Mouse (Mus musculus) hindbrain, embryonic 16.5 days (tissue): ENCODE results near the gene Tmprss4. TPM values are rescaled to one million over a fixed set of nuclear protein-coding genes. Genes with fewer than 3 reads are reported as not detected.

Experiments
- ATAC-seq: fragments of 200-750 bp; cut with Nextera tagmentation; 2 replicates; pipeline ENCODE4 v1.8.0; 2017; ENCODE audit warnings: moderate TSS enrichment, moderate library complexity
- H3K27ac ChIP-seq: fragments of 300-500 bp; sonication (generic); 2 replicates; pipeline ENCODE4 v1.5.1; 2014; ENCODE audit warnings: low read depth, mild to moderate bottlenecking, control low read depth, low read length, moderate library complexity
- H3K27me3 ChIP-seq: fragments of 300-500 bp; sonication (generic); replicated peaks from 2 replicates; pipeline ENCODE4 v1.6.1; 2014; ENCODE audit warnings: low read length; ENCODE audit not compliant: control insufficient read depth, insufficient read depth
- H3K36me3 ChIP-seq: fragments of 300-500 bp; sonication (generic); 2 replicates; pipeline ENCODE4 v1.6.1; 2014; ENCODE audit warnings: mild to moderate bottlenecking, low read length, moderate library complexity, mixed read lengths; ENCODE audit not compliant: control insufficient read depth, insufficient read depth
- H3K4me1 ChIP-seq: fragments of 300-500 bp; sonication (generic); 2 replicates; pipeline ENCODE4 v1.6.1; 2014; ENCODE audit warnings: low read depth, low read length; ENCODE audit not compliant: control insufficient read depth, insufficient read depth
- H3K4me2 ChIP-seq: fragments of 300-500 bp; sonication (generic); 2 replicates; pipeline ENCODE4 v1.6.1; 2014; ENCODE audit warnings: mild to moderate bottlenecking, low read length, control low read depth, moderate library complexity
- H3K4me3 ChIP-seq: fragments of 300-500 bp; sonication (generic); 2 replicates; pipeline ENCODE4 v1.5.1; 2014; ENCODE audit warnings: mild to moderate bottlenecking, low read length, control low read depth, moderate library complexity
- H3K9ac ChIP-seq: fragments of 300-500 bp; sonication (generic); 2 replicates; pipeline ENCODE4 v1.6.1; 2014; ENCODE audit warnings: low read depth, mild to moderate bottlenecking, control low read depth, low read length, moderate library complexity
- H3K9me3 ChIP-seq: fragments of 300-500 bp; sonication (generic); 2 replicates; pipeline ENCODE4 v1.6.1; 2014; ENCODE audit warnings: mild to moderate bottlenecking, low read length, moderate library complexity; ENCODE audit not compliant: control insufficient read depth
- WGBS: fragments of 180-500 bp; shearing (Covaris S2); extraction: QIAGEN DNeasy Blood & Tissue Kit; methylation state at CpG from one replicate; pipeline ENCODE4 v1.1.7; 2014; 5-methylcytosine and 5-hydroxymethylcytosine counted together
- polyA plus RNA-seq: library from polyadenylated mRNA; unstranded; fragments of >200 nt; fragmentation: Nextera tagmentation; extraction: Ambion mirVana; gene quantifications from 2 replicates; pipeline ENCODE4 v1.2.1, GENCODE M21; 2015

Gene Tmprss4
- polyA plus RNA-seq, 1 experiment from 2014 or later, result not detected

GRCm38 (mm10) chr9:45205143-45205542 lies 1.3 kb upstream of the Tmprss4 start:
- no peak for ATAC-seq
- WGBS, result 84% methylated on average over 5 of the region's 5 CpGs
- H3K36me3 ChIP-seq, result no peaks in the 10 kb centered on the region
- H3K27ac ChIP-seq, result no peak overlapping the region
- H3K4me3 ChIP-seq, result no peak overlapping the region
- H3K4me2 ChIP-seq, result no peak overlapping the region
- no peaks in the 10 kb centered on the region for H3K9me3 ChIP-seq
- no peak overlapping the region for H3K9ac ChIP-seq
- no peaks in the 10 kb centered on the region for H3K4me1 ChIP-seq
- H3K27me3 ChIP-seq, result no peaks in the 10 kb centered on the region

- H3K4me1 ChIP-seq, result no peaks in the 10 kb centered on the region
These were observed 1.7 kb downstream of the Tmprss4 start for GRCm38 (mm10) chr9:45202021-45202798.

GRCm38 (mm10) chr9:45201319-45201947 lies 2.5 kb downstream of the Tmprss4 start:
- Histone ChIP-seq H3K27me3 (no peaks in the 10 kb centered on the region), H3K36me3 (no peaks in the 10 kb centered on the region), H3K9me3 (no peaks in the 10 kb centered on the region), H3K4me2 (no peak overlapping the region), H3K4me1 (no peaks in the 10 kb centered on the region), H3K27ac (no peak overlapping the region), H3K9ac (no peak overlapping the region), H3K4me3 (no peak overlapping the region)
- no peak for ATAC-seq
- WGBS, result 83% methylated on average over 5 of the region's 5 CpGs

More at GRCm38 (mm10) chr9:45202021-45202798, 1.7 kb downstream of the Tmprss4 start:
- no peak for ATAC-seq
- H3K27ac ChIP-seq, result no peak overlapping the region
- no peak overlapping the region for H3K9ac ChIP-seq
- no peak overlapping the region for H3K4me2 ChIP-seq
- H3K36me3 ChIP-seq, result no peaks in the 10 kb centered on the region
- H3K4me3 ChIP-seq, result no peak overlapping the region
- H3K9me3 ChIP-seq, result no peaks in the 10 kb centered on the region
- no peaks in the 10 kb centered on the region for H3K27me3 ChIP-seq
- 75% methylated on average over 9 of the region's 9 CpGs for WGBS

GRCm38 (mm10) chr9:45197549-45197948 lies 6.3 kb downstream of the Tmprss4 start:
- Histone ChIP-seq H3K4me3 (no peak overlapping the region), H3K4me1 (no peaks in the 10 kb centered on the region), H3K27ac (no peak overlapping the region), H3K36me3 (no peaks in the 10 kb centered on the region), H3K9me3 (no peaks in the 10 kb centered on the region), H3K9ac (no peak overlapping the region), H3K4me2 (no peak overlapping the region), H3K27me3 (no peaks in the 10 kb centered on the region)
- WGBS, result 92% methylated on average over 5 of the region's 5 CpGs
- no peak for ATAC-seq

GRCm38 (mm10) chr9:45196125-45196830 lies 7.6 kb downstream of the Tmprss4 start:
- ATAC-seq, result no peak

GRCm38 (mm10) chr9:45195468-45195867 lies 8.4 kb downstream of the Tmprss4 start:
- 77% methylated on average over 4 of the region's 4 CpGs for WGBS
- H3K36me3 ChIP-seq, result no peaks in the 10 kb centered on the region
- ATAC-seq, result no peak

More at GRCm38 (mm10) chr9:45196125-45196830, 7.6 kb downstream of the Tmprss4 start:
- no peaks in the 10 kb centered on the region for H3K9me3 ChIP-seq
- H3K4me2 ChIP-seq, result no peak overlapping the region
- H3K27me3 ChIP-seq, result no peaks in the 10 kb centered on the region
- no peaks in the 10 kb centered on the region for H3K36me3 ChIP-seq
- no peak overlapping the region for H3K4me3 ChIP-seq
- 83% methylated on average over 8 of the region's 8 CpGs for WGBS
- no peak overlapping the region for H3K27ac ChIP-seq
- H3K4me1 ChIP-seq, result no peaks in the 10 kb centered on the region
- no peak overlapping the region for H3K9ac ChIP-seq

GRCm38 (mm10) chr9:45189661-45190174 lies 14.2 kb downstream of the Tmprss4 start:
- Histone ChIP-seq H3K4me3 (no peak overlapping the region), H3K36me3 (no peaks in the 10 kb centered on the region), H3K4me1 (no peaks in the 10 kb centered on the region), H3K9me3 (no peaks in the 10 kb centered on the region), H3K9ac (no peak overlapping the region), H3K27ac (no peak overlapping the region), H3K27me3 (no peaks in the 10 kb centered on the region), H3K4me2 (no peak overlapping the region)
- WGBS, result 92% methylated on average over 4 of the region's 4 CpGs
- no peak for ATAC-seq

More at GRCm38 (mm10) chr9:45195468-45195867, 8.4 kb downstream of the Tmprss4 start:
- Histone ChIP-seq H3K27me3 (no peaks in the 10 kb centered on the region), H3K4me3 (no peak overlapping the region), H3K9ac (no peak overlapping the region), H3K9me3 (no peaks in the 10 kb centered on the region), H3K27ac (no peak overlapping the region), H3K4me1 (no peaks in the 10 kb centered on the region), H3K4me2 (no peak overlapping the region)

- H3K9me3 ChIP-seq, result no peaks in the 10 kb centered on the region
- no peak overlapping the region for H3K9ac ChIP-seq
- H3K27me3 ChIP-seq, result no peaks in the 10 kb centered on the region
- no peak overlapping the region for H3K4me3 ChIP-seq
- ATAC-seq, result no peak
- H3K36me3 ChIP-seq, result no peaks in the 10 kb centered on the region
- H3K4me1 ChIP-seq, result no peaks in the 10 kb centered on the region
- no peak overlapping the region for H3K27ac ChIP-seq
- WGBS, result 91% methylated on average over 10 of the region's 10 CpGs
- no peak overlapping the region for H3K4me2 ChIP-seq
These were observed 15.0 kb downstream of the Tmprss4 start for GRCm38 (mm10) chr9:45188570-45189563.
